Mouse (Mus musculus): Measurements from ENCODE around the gene Rpl13a. TPM values are rescaled to one million over a fixed set of nuclear protein-coding genes. Genes with fewer than 3 reads are reported as not detected.

The Rpl13a gene
- 3,339 TPM for polyA plus RNA-seq (2017; shearing (Covaris generic))

DNA sequence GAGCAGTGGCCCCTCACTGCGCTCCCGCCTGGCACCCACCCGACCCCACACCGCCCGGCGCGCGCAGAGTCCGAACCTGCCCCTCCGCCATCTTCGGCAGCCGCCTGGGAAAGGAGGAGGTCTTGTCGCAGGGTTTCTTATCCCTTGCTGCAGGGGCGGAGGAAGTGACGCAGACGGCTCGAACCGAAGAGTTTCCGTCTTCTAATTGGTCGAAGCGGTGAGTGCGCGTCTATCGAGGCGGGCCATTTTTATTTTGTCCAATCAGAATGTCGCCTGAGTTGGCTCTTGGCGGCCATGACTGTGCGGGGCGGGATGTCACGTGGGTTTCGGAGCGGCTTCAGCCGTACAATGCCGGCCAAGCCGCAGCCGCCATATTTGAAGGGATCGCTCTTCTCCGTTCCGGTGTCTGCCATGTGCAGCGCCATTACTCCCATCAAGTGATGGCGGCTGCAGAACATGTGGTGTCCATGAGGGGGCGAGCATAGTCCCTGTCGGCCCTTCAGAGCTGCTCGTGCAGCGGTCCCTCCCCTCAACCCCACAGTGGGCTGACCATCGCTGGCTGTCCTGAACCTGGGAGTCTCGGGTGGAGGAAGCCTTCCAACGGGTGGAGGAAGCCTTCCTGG lies at the start of gene Rpl13a:
Gene Rpl13a (minus strand): TSS at position 138 of the 623 bp plus-strand sequence.

DNA sequence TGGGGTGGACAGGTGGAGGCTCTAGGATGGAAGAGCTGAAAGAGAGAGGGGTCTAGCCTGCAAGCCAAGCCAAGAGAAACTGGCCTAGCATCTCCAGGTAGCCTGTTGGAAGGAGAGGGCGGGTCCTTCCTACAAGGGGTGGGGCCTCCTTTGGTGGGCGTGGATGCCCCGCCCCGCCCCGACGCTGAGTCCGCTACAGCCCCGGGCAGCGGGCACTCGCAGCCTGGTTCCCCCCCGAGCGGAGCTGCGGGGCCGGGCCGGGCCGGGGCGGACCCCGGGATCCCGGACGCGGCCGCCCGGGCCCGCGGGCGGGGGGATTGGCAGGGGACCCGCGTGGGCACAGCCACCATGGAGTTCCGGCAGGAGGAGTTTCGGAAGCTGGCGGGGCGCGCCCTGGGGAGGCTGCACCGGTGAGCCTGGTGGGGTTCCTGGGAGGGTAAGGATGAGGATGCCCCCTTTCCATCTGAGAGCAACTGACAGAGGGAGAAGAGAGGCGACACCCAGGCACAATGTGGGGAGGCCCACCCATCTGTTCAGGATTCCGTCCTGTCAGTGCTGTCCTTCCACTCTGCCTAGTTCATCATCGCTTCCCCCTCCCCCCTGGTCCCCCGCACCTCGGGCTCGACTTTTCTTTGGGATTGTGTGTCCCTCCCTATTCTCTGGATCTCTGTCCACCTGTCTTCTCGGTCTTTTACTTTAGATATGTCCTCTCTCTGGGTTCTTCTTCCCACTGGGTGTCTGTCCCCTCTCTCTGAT lies 35.4 kb upstream of the Rpl13a start, which contains the start of gene Slc17a7:
Gene Slc17a7 (plus strand): TSS at position 215 of the 756 bp plus-strand sequence.

DNA sequence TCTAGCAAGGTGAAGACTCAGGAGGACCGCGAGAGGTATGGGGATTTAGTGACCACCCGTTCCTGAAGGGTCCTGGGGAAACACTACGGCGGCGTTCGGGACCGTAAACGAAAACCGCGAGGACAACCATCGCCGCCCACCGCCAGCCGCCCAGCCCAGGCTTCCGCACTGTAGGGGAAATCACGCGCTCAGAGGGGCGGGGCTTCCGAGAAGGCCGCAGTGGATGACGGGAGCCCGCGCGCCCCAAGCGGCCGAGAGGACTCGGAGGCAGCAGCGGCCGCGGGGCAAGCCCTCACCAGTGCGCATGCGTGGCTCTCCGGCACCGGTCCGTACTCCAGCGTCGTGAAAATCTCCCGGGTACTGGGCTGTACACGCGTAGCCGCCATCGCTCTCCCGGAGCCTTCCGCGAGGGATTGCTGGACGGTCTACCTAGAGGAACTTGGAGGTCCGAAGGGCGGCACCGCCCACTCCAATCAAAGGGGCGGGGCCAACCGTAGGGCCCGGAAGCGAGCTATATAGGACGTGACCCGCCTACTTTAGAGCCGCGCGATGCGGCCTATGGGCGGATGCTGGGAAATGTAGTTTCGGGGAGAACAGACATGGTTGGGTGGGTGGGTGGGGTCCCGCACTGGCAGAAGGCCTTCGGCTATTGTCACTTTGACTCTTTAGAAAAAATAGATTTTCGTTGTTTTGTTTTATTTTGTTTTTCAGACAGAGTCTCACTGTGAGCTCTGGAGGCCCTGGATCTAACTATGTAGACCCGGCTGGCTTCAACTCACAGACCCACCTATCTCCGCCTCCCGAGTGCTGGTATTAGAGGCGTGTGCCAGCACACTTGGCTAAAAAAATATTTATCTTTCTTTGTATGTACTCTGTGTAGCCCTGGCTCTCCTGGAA lies 25.8 kb upstream of the Rpl13a start, which contains the start of the genes Pih1d1 and Aldh16a1:
Gene Pih1d1 (plus strand): TSS at position 208 of the 897 bp plus-strand sequence.
Gene Aldh16a1 (minus strand): TSS at position 489 of the 897 bp plus-strand sequence.

GRCm38 (mm10) chr7:45135993-45136567 lies 7.5 kb upstream of the Rpl13a start, which contains the start of the genes Gm45713 and Flt3l:
Gm45713 (minus strand) TSS chr7:45136231.
Flt3l (minus strand) TSS chr7:45136432.

GRCm38 (mm10) chr7:45124224-45125143 lies 4.1 kb downstream of the Rpl13a start, which contains the start of gene Rps11:
Rps11 (minus strand) TSS chr7:45124439.

GRCm38 (mm10) chr7:45103652-45104180 lies 24.8 kb downstream of the Rpl13a start, which contains the start of gene Fcgrt:
Fcgrt (minus strand) TSS chr7:45103851.

DNA sequence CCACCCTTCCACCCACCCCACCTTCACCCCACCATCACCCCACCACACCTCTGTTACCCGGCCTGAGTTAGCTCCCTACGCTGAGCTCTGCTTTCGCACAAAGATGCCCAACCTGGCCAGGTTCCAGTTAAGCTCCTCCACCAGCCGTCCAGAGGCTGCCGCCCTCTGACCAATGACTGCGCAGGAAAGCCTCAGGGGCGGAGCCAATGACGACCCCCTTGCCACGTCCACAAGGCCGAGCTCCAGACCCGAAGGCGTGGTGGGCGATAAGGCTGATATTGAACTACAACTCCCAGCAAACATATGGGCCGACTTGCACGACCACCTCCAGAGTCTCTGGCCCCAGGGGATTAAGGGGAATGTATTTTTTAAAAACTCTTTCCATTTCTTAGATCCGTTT lies 36.5 kb downstream of the Rpl13a start, which contains the start of gene Rcn3:
Gene Rcn3 (minus strand): TSS at position 174 of the 400 bp plus-strand sequence.

Other genes starting within 250 kb of the Rpl13a start
- 54.0 TPM for gene Med25, start 236.0 kb downstream of the Rpl13a start, polyA plus RNA-seq (2017; shearing (Covaris generic))
- 19.8 TPM for gene Fuz, start 232.7 kb downstream of the Rpl13a start, polyA plus RNA-seq (2017; shearing (Covaris generic))
- gene Ap2a1, start 199.3 kb downstream of the Rpl13a start, polyA plus RNA-seq (2017; shearing (Covaris generic)), result 48.2 TPM
- not detected for gene Tsks, start 185.6 kb downstream of the Rpl13a start, polyA plus RNA-seq (2017; shearing (Covaris generic))
- 0.44 TPM for gene Cpt1c, start 153.9 kb downstream of the Rpl13a start, polyA plus RNA-seq (2017; shearing (Covaris generic))
- gene Prmt1, start 142.2 kb downstream of the Rpl13a start, polyA plus RNA-seq (2017; shearing (Covaris generic)), result 120 TPM
- 121 TPM for gene Irf3, start 131.1 kb downstream of the Rpl13a start, polyA plus RNA-seq (2017; shearing (Covaris generic))
- gene Bcl2l12, start 130.0 kb downstream of the Rpl13a start, polyA plus RNA-seq (2017; shearing (Covaris generic)), result 11.6 TPM
- 24.6 TPM for gene Scaf1, start 112.4 kb downstream of the Rpl13a start, polyA plus RNA-seq (2017; shearing (Covaris generic))
- gene Rras, start 110.8 kb downstream of the Rpl13a start, polyA plus RNA-seq (2017; shearing (Covaris generic)), result 21.5 TPM
- 2.0 TPM for gene Prr12, start 75.9 kb downstream of the Rpl13a start, polyA plus RNA-seq (2017; shearing (Covaris generic))
- gene Nosip, start 66.3 kb downstream of the Rpl13a start, polyA plus RNA-seq (2017; shearing (Covaris generic)), result 85.4 TPM
- 1.2 TPM for gene Prrg2, start 66.1 kb downstream of the Rpl13a start, polyA plus RNA-seq (2017; shearing (Covaris generic))
- 4.0 TPM for gene Rcn3, start 36.5 kb downstream of the Rpl13a start, polyA plus RNA-seq (2017; shearing (Covaris generic))
- 5.7 TPM for gene Fcgrt, start 24.9 kb downstream of the Rpl13a start, polyA plus RNA-seq (2017; shearing (Covaris generic))
- gene Rps11, start 4.3 kb downstream of the Rpl13a start, polyA plus RNA-seq (2017; shearing (Covaris generic)), result 1,926 TPM
- not detected for gene Gm45713, start 7.5 kb upstream of the Rpl13a start, polyA plus RNA-seq (2017; shearing (Covaris generic))
- gene Flt3l, start 7.7 kb upstream of the Rpl13a start, polyA plus RNA-seq (2017; shearing (Covaris generic)), result 136 TPM
- 26.1 TPM for gene Pih1d1, start 25.5 kb upstream of the Rpl13a start, polyA plus RNA-seq (2017; shearing (Covaris generic))
- gene Aldh16a1, start 25.8 kb upstream of the Rpl13a start, polyA plus RNA-seq (2017; shearing (Covaris generic)), result 34.3 TPM
- not detected for gene Slc17a7, start 35.2 kb upstream of the Rpl13a start, polyA plus RNA-seq (2017; shearing (Covaris generic))
- not detected for gene Gfy, start 50.8 kb upstream of the Rpl13a start, polyA plus RNA-seq (2017; shearing (Covaris generic))
- not detected for gene Pth2, start 52.2 kb upstream of the Rpl13a start, polyA plus RNA-seq (2017; shearing (Covaris generic))
- gene Ccdc155, start 76.1 kb upstream of the Rpl13a start, polyA plus RNA-seq (2017; shearing (Covaris generic)), result not detected
- gene Dkkl1, start 83.4 kb upstream of the Rpl13a start, polyA plus RNA-seq (2017; shearing (Covaris generic)), result 32.1 TPM
- gene Tead2, start 87.0 kb upstream of the Rpl13a start, polyA plus RNA-seq (2017; shearing (Covaris generic)), result 1.2 TPM
- 391 TPM for gene Cd37, start 110.4 kb upstream of the Rpl13a start, polyA plus RNA-seq (2017; shearing (Covaris generic))
- gene Slc6a16, start 112.3 kb upstream of the Rpl13a start, polyA plus RNA-seq (2017; shearing (Covaris generic)), result not detected
- gene Slc6a21, start 148.8 kb upstream of the Rpl13a start, polyA plus RNA-seq (2017; shearing (Covaris generic)), result not detected
- 5.3 TPM for gene Trpm4, start 205.0 kb upstream of the Rpl13a start, polyA plus RNA-seq (2017; shearing (Covaris generic))
- not detected for gene Hrc, start 206.5 kb upstream of the Rpl13a start, polyA plus RNA-seq (2017; shearing (Covaris generic))
- gene Ppfia3, start 238.3 kb upstream of the Rpl13a start, polyA plus RNA-seq (2017; shearing (Covaris generic)), result 0.30 TPM
- not detected for gene Lin7b, start 241.8 kb upstream of the Rpl13a start, polyA plus RNA-seq (2017; shearing (Covaris generic))